Mouse (Mus musculus) lung, postnatal 0 days (tissue): ENCODE data around the gene Krt16. TPM values are rescaled to one million over a fixed set of nuclear protein-coding genes. Genes with fewer than 3 reads are reported as not detected.
"Not testable (repeated sequence)": the region's sequence is repeated elsewhere in the genome, so short reads cannot be mapped to it uniquely, and the experiment has no call there.

Experiments
- ATAC-seq: fragments of 200-750 bp; cut with Nextera tagmentation; 2 replicates; pipeline ENCODE4 v1.8.0; 2017; ENCODE audit warnings: moderate library complexity
- DNase-seq: peaks from one replicate; pipeline ENCODE4 v3.0.0-alpha.2; 2016; ENCODE audit warnings: low spot score
- H3K27ac ChIP-seq: fragments of 300-500 bp; sonication (generic); 2 replicates; pipeline ENCODE4 v1.5.1; 2014; ENCODE audit warnings: antibody characterized with exemption, mild to moderate bottlenecking, low read length, mixed read lengths
- H3K27me3 ChIP-seq: fragments of 300-500 bp; sonication (generic); replicated peaks from 2 replicates; pipeline ENCODE4 v1.6.1; 2014; ENCODE audit warnings: low read length, mixed read lengths; ENCODE audit not compliant: insufficient read depth
- H3K36me3 ChIP-seq: fragments of 300-500 bp; sonication (generic); 2 replicates; pipeline ENCODE4 v1.6.1; 2014; ENCODE audit warnings: low read length, mixed read lengths; ENCODE audit not compliant: insufficient read depth
- H3K4me1 ChIP-seq: fragments of 300-500 bp; sonication (generic); 2 replicates; pipeline ENCODE4 v1.6.1; 2014; ENCODE audit warnings: antibody characterized with exemption, low read depth, low read length, mixed read lengths; ENCODE audit not compliant: insufficient read depth
- H3K4me2 ChIP-seq: fragments of 300-500 bp; sonication (generic); replicated peaks from 2 replicates; pipeline ENCODE4 v1.6.1; 2014; ENCODE audit warnings: low read depth, mild to moderate bottlenecking, low read length, moderate library complexity, mixed read lengths
- H3K4me3 ChIP-seq: fragments of 300-500 bp; sonication (generic); 2 replicates; pipeline ENCODE4 v1.5.1; 2014; ENCODE audit warnings: low read depth, low read length
- H3K9ac ChIP-seq: fragments of 300-500 bp; sonication (generic); replicated peaks from 2 replicates; pipeline ENCODE4 v1.6.1; 2014; ENCODE audit warnings: low read depth, mild to moderate bottlenecking
- H3K9me3 ChIP-seq: fragments of 300-500 bp; sonication (generic); 2 replicates; pipeline ENCODE4 v1.6.1; 2016; ENCODE audit warnings: low read length, mixed read lengths
- CTCF ChIP-seq: IDR thresholded peaks from 2 replicates; pipeline ENCODE4 v1.5.1; 2016; ENCODE audit warnings: antibody characterized with exemption, mild to moderate bottlenecking
- EP300 ChIP-seq: IDR thresholded peaks from 2 replicates; pipeline ENCODE4 v1.6.1; 2016; ENCODE audit warnings: antibody characterized with exemption, mild to moderate bottlenecking, control low read depth
- WGBS: fragments of 180-500 bp; shearing (Covaris S2); extraction: QIAGEN DNeasy Blood & Tissue Kit; methylation state at CpG from one replicate; pipeline ENCODE4 v1.1.7; 2014; 5-methylcytosine and 5-hydroxymethylcytosine counted together
- polyA plus RNA-seq: library from polyadenylated mRNA; unstranded; fragments of >200 nt; fragmentation: Nextera tagmentation; extraction: Ambion mirVana; gene quantifications from 2 replicates; pipeline ENCODE4 v1.2.1, GENCODE M21; 2015

Krt16 gene
- polyA plus RNA-seq, 1 experiment from 2014 or later: not detected

DNA sequence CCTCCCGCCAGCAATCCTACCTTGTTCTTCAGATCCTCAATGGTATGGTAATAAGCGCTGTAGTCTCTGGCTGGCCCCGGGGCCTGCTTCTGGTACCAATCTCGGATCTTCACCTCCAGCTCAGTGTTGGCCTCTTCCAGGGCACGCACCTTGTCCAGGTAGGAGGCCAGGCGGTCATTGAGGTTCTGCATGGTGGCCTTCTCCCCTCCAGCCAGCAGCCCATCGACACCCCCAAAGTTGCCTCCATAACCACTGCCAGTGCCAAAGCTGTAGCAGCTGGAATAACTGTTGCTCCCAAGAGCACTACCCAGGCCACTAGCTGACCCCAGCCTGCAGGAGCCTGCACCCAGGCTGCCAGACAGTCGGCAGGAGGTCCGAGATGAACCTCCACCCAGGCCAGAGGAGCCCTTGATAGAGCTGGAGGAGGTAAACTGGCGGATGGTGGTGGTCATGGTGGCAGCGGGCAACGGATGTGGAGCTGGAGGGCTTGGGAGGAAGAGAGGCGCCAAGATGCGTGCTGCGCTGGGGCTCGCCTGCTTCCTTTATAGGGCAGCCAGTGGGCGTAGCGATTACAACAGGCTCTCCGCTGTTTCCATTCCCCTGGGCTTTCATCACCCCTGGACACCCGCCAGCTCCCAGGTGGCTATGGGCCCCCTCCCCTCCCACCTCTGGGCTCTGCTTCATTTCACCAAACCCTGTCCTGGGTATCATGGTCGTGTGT, 12.0 kb upstream of the Krt16 start, which contains the start of gene Krt17:
Gene Krt17, minus strand, starts transcription at position 516 of the 721 bp plus-strand sequence.
- 82% methylated on average over 16 of the region's 21 CpGs for WGBS
- ATAC-seq: no peak
- Histone ChIP-seq H3K4me2 (no peak within 1 kb of the TSS), H3K27me3 (no peaks in the 10 kb centered on the region), H3K9ac (no peak within 1 kb of the TSS), H3K4me3 (no peak within 1 kb of the TSS), H3K27ac (no peak within 1 kb of the TSS), H3K36me3 (no peaks in the 10 kb centered on the region), H3K9me3 (no peaks in the 10 kb centered on the region), H3K4me1 (no peaks in the 10 kb centered on the region)
- DNase-seq: no peak
- TF ChIP-seq EP300 (no peak), CTCF (no peak)

DNA sequence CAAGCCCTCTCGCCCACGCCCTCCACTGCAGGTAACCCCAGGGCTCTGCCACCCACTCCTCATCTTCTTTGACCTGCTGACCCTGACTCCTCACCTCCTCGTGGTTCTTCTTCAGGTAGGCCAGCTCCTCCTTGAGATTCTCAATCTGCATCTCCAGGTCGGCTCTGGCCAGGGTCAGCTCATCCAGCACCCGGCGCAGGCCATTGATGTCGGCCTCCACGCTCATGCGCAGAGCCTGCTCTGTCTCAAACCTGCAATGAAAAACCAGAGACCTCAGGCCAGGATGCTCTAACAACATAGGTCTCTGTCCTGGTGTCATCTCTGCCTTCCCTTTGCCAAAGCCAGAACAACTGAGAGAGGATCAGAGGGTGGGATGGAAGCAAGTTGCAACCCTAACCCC, 10.4 kb upstream of the Krt16 start:
- WGBS: 91% methylated on average over 9 of the region's 9 CpGs
- Histone ChIP-seq H3K9me3 (no peaks in the 10 kb centered on the region), H3K4me3 (no peak overlapping the region), H3K4me2 (no peak overlapping the region), H3K27me3 (no peaks in the 10 kb centered on the region), H3K9ac (no peak overlapping the region), H3K36me3 (no peaks in the 10 kb centered on the region), H3K27ac (no peak overlapping the region), H3K4me1 (no peaks in the 10 kb centered on the region)
- no peak for TF ChIP-seq CTCF
- no peak for TF ChIP-seq EP300
- ATAC-seq: no peak
- DNase-seq: no peak

GRCm38 (mm10) chr11:100257967-100258366, 9.3 kb upstream of the Krt16 start:
- Histone ChIP-seq H3K9me3 (no peaks in the 10 kb centered on the region), H3K27me3 (no peaks in the 10 kb centered on the region), H3K36me3 (no peaks in the 10 kb centered on the region), H3K27ac (no peak overlapping the region), H3K4me3 (no peak overlapping the region), H3K4me2 (no peak overlapping the region), H3K9ac (no peak overlapping the region), H3K4me1 (no peaks in the 10 kb centered on the region)
- no peak for DNase-seq
- WGBS: 86% methylated on average over 1 of the region's 1 CpGs
- no peak for TF ChIP-seq EP300
- TF ChIP-seq CTCF: no peak
- ATAC-seq: no peak

GRCm38 (mm10) chr11:100255514-100255913, 6.8 kb upstream of the Krt16 start:
- TF ChIP-seq EP300 (no peak), CTCF (no peak)
- H3K27ac ChIP-seq: no peak overlapping the region
- 90% methylated on average over 6 of the region's 6 CpGs for WGBS

DNA sequence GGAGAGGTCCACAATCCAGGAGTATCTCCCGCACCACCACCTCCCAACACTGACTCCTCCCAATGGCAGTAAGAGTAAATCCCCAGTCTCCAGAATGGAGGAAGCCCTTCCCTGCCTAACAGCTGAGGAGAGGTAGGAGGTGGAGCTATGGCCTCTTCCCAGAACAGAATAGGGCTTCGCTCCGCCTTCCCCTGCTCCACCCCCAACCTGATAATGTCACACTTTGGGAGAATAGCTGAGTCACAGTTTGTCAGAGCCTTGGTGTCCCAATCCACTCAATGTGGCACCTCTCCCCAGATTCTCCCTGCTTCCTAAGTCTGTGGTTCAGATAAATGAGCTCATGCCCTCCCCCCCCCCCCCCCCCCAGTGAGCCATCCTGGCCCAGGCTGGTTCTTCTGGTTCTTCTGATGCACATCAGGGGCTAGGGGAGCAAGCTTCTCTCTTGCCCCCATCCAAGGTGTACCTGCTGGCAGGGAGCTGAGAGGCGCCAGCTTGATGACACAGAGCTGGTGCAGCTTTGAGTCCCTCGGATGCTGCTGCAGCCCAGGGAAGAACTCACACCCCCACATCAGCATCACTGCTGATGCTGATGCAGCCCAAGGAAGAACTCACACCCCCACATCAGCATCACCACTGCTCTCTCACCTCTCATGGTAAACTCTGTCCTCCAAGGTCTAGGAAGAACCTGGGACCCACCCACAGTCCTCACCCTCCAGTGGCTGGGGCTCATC, 5.8 kb upstream of the Krt16 start:
- Histone ChIP-seq H3K27me3 (no peaks in the 10 kb centered on the region), H3K9me3 (no peaks in the 10 kb centered on the region), H3K36me3 (no peaks in the 10 kb centered on the region), H3K4me1 (no peaks in the 10 kb centered on the region), H3K4me2 (no peak overlapping the region), H3K9ac (no peak overlapping the region), H3K4me3 (no peak overlapping the region), H3K27ac (no peak overlapping the region)
- DNase-seq: no peak
- no peak for ATAC-seq
- WGBS: 55% methylated on average over 5 of the region's 5 CpGs
- TF ChIP-seq EP300: no peak
- TF ChIP-seq CTCF: no peak

More at GRCm38 (mm10) chr11:100255514-100255913, 6.8 kb upstream of the Krt16 start:
- Histone ChIP-seq H3K9me3 (no peaks in the 10 kb centered on the region), H3K4me1 (no peaks in the 10 kb centered on the region), H3K4me3 (no peak overlapping the region), H3K9ac (no peak overlapping the region), H3K4me2 (no peak overlapping the region), H3K36me3 (no peaks in the 10 kb centered on the region), H3K27me3 (no peaks in the 10 kb centered on the region)
- no peak for DNase-seq
- no peak for ATAC-seq

- not testable (repeated sequence) for H3K36me3 ChIP-seq, H3K27ac ChIP-seq, H3K9ac ChIP-seq, H3K4me1 ChIP-seq, H3K4me2 ChIP-seq, H3K4me3 ChIP-seq, H3K27me3 ChIP-seq, H3K9me3 ChIP-seq, ATAC-seq, DNase-seq
- 68% methylated on average over 7 of the region's 7 CpGs for WGBS
Observed at GRCm38 (mm10) chr11:100246471-100246870, 2.2 kb downstream of the Krt16 start.

GRCm38 (mm10) chr11:100240272-100240671, 8.4 kb downstream of the Krt16 start:
- not testable (repeated sequence) for H3K36me3 ChIP-seq, DNase-seq, H3K27ac ChIP-seq, ATAC-seq, H3K4me1 ChIP-seq, H3K27me3 ChIP-seq, H3K4me3 ChIP-seq, H3K4me2 ChIP-seq, H3K9me3 ChIP-seq, H3K9ac ChIP-seq
- 82% methylated on average over 4 of the region's 4 CpGs for WGBS
